24 mouse cellular contexts compared by ENCODE assay signal in the genomic region with DNA sequence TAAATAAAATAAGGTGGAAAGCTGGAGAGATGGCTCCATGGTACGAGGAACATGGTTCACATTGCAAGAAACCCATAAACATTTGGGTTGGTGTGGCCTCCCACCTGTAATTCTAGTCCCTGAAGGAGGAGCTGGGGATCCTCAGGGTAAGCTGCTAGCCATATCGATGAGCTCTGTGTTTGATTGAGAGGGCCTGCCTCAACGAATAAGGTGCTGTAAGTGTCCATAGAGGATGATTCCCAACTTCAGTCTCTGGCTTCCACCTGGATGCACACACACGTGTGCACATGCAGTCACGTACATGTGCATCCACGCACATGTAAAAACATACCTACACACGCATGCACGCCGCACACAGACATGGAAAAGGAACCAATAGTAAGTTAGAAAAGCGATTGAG.
DNase-seq lines count a peak whose midpoint lies in the region; ATAC-seq and TF ChIP-seq lines count a peak whose summit lies in the region.
"Had no signal": no experiment of that assay in that cellular context is flagged by ENCODE, and none has a peak within 500 bp of the region (broad histone marks: within the 10 kb centered on the region; RNA-seq: fewer than 3 reads in every experiment).

No protein-coding gene starts in this region.

- H3K36me3 ChIP-seq in hindbrain, embryonic 15.5 days, result no peaks in the 10 kb centered on the region
- H3K36me3 ChIP-seq in hindbrain, embryonic 11.5 days (ENCODE audit: control insufficient read depth, insufficient read depth, low read length), result no peaks in the 10 kb centered on the region
- H3K36me3 ChIP-seq in testis, adult 2 months (ENCODE audit: control insufficient read depth, insufficient read depth, low read length), result no peaks in the 10 kb centered on the region
- H3K36me3 ChIP-seq: embryonic facial prominence, embryonic 12.5 days; heart, embryonic 15.5 days; kidney, embryonic 15.5 days; liver, embryonic 15.5 days; midbrain, embryonic 12.5 days had no signal

- 0 out of 2 replicates have a peak, but pooled peaks cover 9% of the 10 kb centered on the region for H3K4me1 ChIP-seq in hindbrain, embryonic 15.5 days (replicated peaks)
- no peaks in the 10 kb centered on the region for H3K4me1 ChIP-seq in hindbrain, embryonic 11.5 days (replicated peaks; ENCODE audit: control insufficient read depth, insufficient read depth, low read length)
- H3K4me1 ChIP-seq in testis, adult 2 months (ENCODE audit: control insufficient read depth, insufficient read depth, low read length), result peaks cover 8% of the 10 kb centered on the region
- H3K4me1 ChIP-seq: heart, embryonic 15.5 days; liver, embryonic 15.5 days had no signal

- peak overlapping the region; percentile 56; the same call in 1 of the 2 replicates for H3K27ac ChIP-seq in hindbrain, embryonic 15.5 days (replicated peaks)
- no peak overlapping the region for H3K27ac ChIP-seq in hindbrain, embryonic 11.5 days (ENCODE audit: low read depth, low read length)
- no peak overlapping the region for H3K27ac ChIP-seq in testis, adult 2 months (ENCODE audit: control insufficient read depth, insufficient read depth, low read depth, low read length)
- H3K27ac ChIP-seq: heart, embryonic 15.5 days; kidney, embryonic 15.5 days; left cerebral cortex, adult 2 months; liver, embryonic 15.5 days; macrophage had no signal

- TF ChIP-seq CTCF in testis, adult 2 months (IDR thresholded peaks at IDR 0.05; ENCODE audit: control insufficient read depth, insufficient read depth, insufficient replicate concordance, low read depth, low read length), result no peak

- no peak for ATAC-seq in hindbrain, embryonic 15.5 days (ENCODE audit: low FRiP score, low read depth)
- ATAC-seq in hindbrain, embryonic 11.5 days (ENCODE audit: low FRiP score), result no peak
- ATAC-seq: CD4-positive, CD25-positive, alpha-beta regulatory T cell, adult 4 months; intestine, postnatal 0 days had no signal

- H3K27me3 ChIP-seq in hindbrain, embryonic 15.5 days, result no peaks in the 10 kb centered on the region
- no peaks in the 10 kb centered on the region for H3K27me3 ChIP-seq in hindbrain, embryonic 11.5 days (ENCODE audit: control insufficient read depth, insufficient read depth, low read length)
- H3K27me3 ChIP-seq in testis, adult 2 months (ENCODE audit: control insufficient read depth, insufficient read depth, low read length), result no peaks in the 10 kb centered on the region
- H3K27me3 ChIP-seq: embryonic facial prominence, embryonic 12.5 days; heart, embryonic 15.5 days; kidney, embryonic 15.5 days; liver, embryonic 15.5 days; midbrain, embryonic 12.5 days had no signal

- 91% methylated on average over 10 of the region's 10 CpGs for WGBS in hindbrain, embryonic 15.5 days
- WGBS in hindbrain, embryonic 11.5 days, result 94% methylated on average over 10 of the region's 10 CpGs

- H3K9ac ChIP-seq in hindbrain, embryonic 15.5 days, result no peak overlapping the region
- H3K9ac ChIP-seq in hindbrain, embryonic 11.5 days (ENCODE audit: low read depth, low read length), result no peak overlapping the region
- H3K9ac ChIP-seq: embryonic facial prominence, embryonic 12.5 days; heart, embryonic 15.5 days; kidney, embryonic 15.5 days; liver, embryonic 15.5 days had no signal

- TF ChIP-seq POLR2A in testis, adult 2 months (IDR thresholded peaks at IDR 0.05; ENCODE audit: control insufficient read depth, low read depth, low read length), result no peak

- DNase-seq in cerebellum, postnatal 10 days, result peak; percentile 28 to 31
- DNase-seq in cerebellum, adult 8-10 months, result no peak
- DNase-seq in hindbrain, embryonic 11.5 days (ENCODE audit: low spot score), result no peak
- DNase-seq in testis, postnatal 10 days (ENCODE audit: low spot score), result no peak
- DNase-seq in spleen, adult 12 weeks (ENCODE audit: low spot score), result no peak
- DNase-seq in right cerebral cortex, adult 18-20 months, result no peak
- DNase-seq: adrenal gland, postnatal 36 days; gastrocnemius, postnatal 36 days; layer of hippocampus, adult 9-11 months; spleen, adult 18-20 months; thymus, adult 18-20 months; thymus, postnatal 4 days had no signal

- no peak overlapping the region for H3K4me3 ChIP-seq in hindbrain, embryonic 15.5 days
- no peak overlapping the region for H3K4me3 ChIP-seq in hindbrain, embryonic 11.5 days (ENCODE audit: low read depth, low read length)
- peak overlapping the region; percentile 68 for H3K4me3 ChIP-seq in testis, adult 2 months (ENCODE audit: control insufficient read depth, low read depth, low read length)
- H3K4me3 ChIP-seq: embryonic facial prominence, embryonic 12.5 days; erythroblast, embryonic 14.5 days; heart, embryonic 15.5 days; kidney, embryonic 15.5 days; left cerebral cortex, adult 2 months; liver, embryonic 15.5 days; midbrain, embryonic 12.5 days had no signal

- H3K9me3 ChIP-seq in hindbrain, embryonic 15.5 days, result no peaks in the 10 kb centered on the region
- no peaks in the 10 kb centered on the region for H3K9me3 ChIP-seq in hindbrain, embryonic 11.5 days (ENCODE audit: control insufficient read depth, low read length)
- H3K9me3 ChIP-seq: embryonic facial prominence, embryonic 12.5 days; heart, embryonic 15.5 days; kidney, embryonic 15.5 days; liver, embryonic 15.5 days; midbrain, embryonic 12.5 days had no signal

- no peak overlapping the region for H3K4me2 ChIP-seq in hindbrain, embryonic 15.5 days
- H3K4me2 ChIP-seq in hindbrain, embryonic 11.5 days (replicated peaks; ENCODE audit: low read depth, low read length), result no peak overlapping the region
- H3K4me2 ChIP-seq: embryonic facial prominence, embryonic 12.5 days; heart, embryonic 15.5 days; kidney, embryonic 15.5 days; liver, embryonic 15.5 days had no signal

Comparison
In these comparisons a context has a peak if more than half of its experiments do, and no peak if none do; other contexts are left out.
1. DNase-seq: peak in cerebellum, postnatal 10 days (2 of 2); none in cerebellum, adult 8-10 months (single experiment), hindbrain, embryonic 11.5 days (single experiment), testis, postnatal 10 days (single experiment), spleen, adult 12 weeks (single experiment) and right cerebral cortex, adult 18-20 months (single experiment).